Mouse (Mus musculus): ENCODE results near the gene Dedd. TPM values are rescaled to one million over a fixed set of nuclear protein-coding genes. Genes with fewer than 3 reads are reported as not detected.
A peak's percentile ranks its signal among the peaks of the same experiment; 100 is the strongest.

Dedd gene
- total RNA-seq, 2 experiments from 2014 or later, result 36.9 to 41.3 TPM

- intact Hi-C loops (cut with DNase I), result no loop called here
- DNase-seq (ENCODE audit: low spot score in 2 of 2), result peak; percentile 16 to 19
Observed at GRCm38 (mm10) chr1:171388376-171389102, 59.6 kb downstream of the Dedd start, which contains the start of gene Arhgap30. Arhgap30 (plus strand) TSS chr1:171388954.

GRCm38 (mm10) chr1:171390101-171390500, 61.2 kb downstream of the Dedd start:
- DNase-seq (ENCODE audit: low spot score in 2 of 2), result no peak
- intact Hi-C loops (cut with DNase I), result no loop called here

Other genes starting within 250 kb of the Dedd start
- 1 to 10 TPM in 1 of 2 experiments, not detected in 1; 1.1 TPM for gene Cfap126, start 215.2 kb upstream of the Dedd start, total RNA-seq (2021)
- gene Sdhc, start 178.5 kb upstream of the Dedd start, total RNA-seq (2021), result 100 to 1,000 TPM; 200 to 204 TPM
- not detected for gene Mpz, start 178.4 kb upstream of the Dedd start, total RNA-seq (2021)
- gene Pcp4l1, start 132.9 kb upstream of the Dedd start, total RNA-seq (2021), result 100 to 1,000 TPM in 1 of 2 experiments, 10 to 100 TPM in 1; 95.1 to 123 TPM
- gene Nr1i3, start 115.2 kb upstream of the Dedd start, total RNA-seq (2021), result under 1 TPM in 1 of 2 experiments, not detected in 1; 0.17 TPM
- 10 to 100 TPM; 81.7 to 86.7 TPM for gene Tomm40l, start 106.6 kb upstream of the Dedd start, total RNA-seq (2021)
- gene Apoa2, start 104.1 kb upstream of the Dedd start, total RNA-seq (2021), result 1 to 10 TPM; 1.8 to 2.3 TPM
- gene Fcer1g, start 94.8 kb upstream of the Dedd start, total RNA-seq (2021), result 10 to 100 TPM; 13.5 to 13.8 TPM
- 10 to 100 TPM; 11.1 to 16.4 TPM for gene Adamts4, start 78.7 kb upstream of the Dedd start, total RNA-seq (2021)
- 100 to 1,000 TPM; 252 to 309 TPM for gene Ndufs2, start 77.8 kb upstream of the Dedd start, total RNA-seq (2021)
- gene B4galt3, start 58.8 kb upstream of the Dedd start, total RNA-seq (2021), result 10 to 100 TPM; 63.6 to 64.6 TPM
- gene Ppox, start 48.0 kb upstream of the Dedd start, total RNA-seq (2021), result 10 to 100 TPM; 21.7 to 26.6 TPM
- gene Usp21, start 41.2 kb upstream of the Dedd start, total RNA-seq (2021), result 10 to 100 TPM; 50.9 to 65.6 TPM
- 100 to 1,000 TPM; 107 to 121 TPM for gene Ufc1, start 34.1 kb upstream of the Dedd start, total RNA-seq (2021)
- 10 to 100 TPM; 39.6 to 48.0 TPM for gene Nit1, start 16.5 kb downstream of the Dedd start, total RNA-seq (2021)
- 100 to 1,000 TPM; 161 to 185 TPM for gene Pfdn2, start 16.5 kb downstream of the Dedd start, total RNA-seq (2021)
- gene Klhdc9, start 31.7 kb downstream of the Dedd start, total RNA-seq (2021), result 10 to 100 TPM in 1 of 2 experiments, 1 to 10 TPM in 1; 7.9 to 10.9 TPM
- 1 to 10 TPM; 2.3 to 3.9 TPM for gene Nectin4, start 41.0 kb downstream of the Dedd start, total RNA-seq (2021)
- gene Arhgap30, start 59.8 kb downstream of the Dedd start, total RNA-seq (2021), result 1 to 10 TPM; 1.7 to 1.8 TPM
- gene Usf1, start 82.2 kb downstream of the Dedd start, total RNA-seq (2021), result 100 to 1,000 TPM; 107 to 113 TPM
- gene Tstd1, start 89.7 kb downstream of the Dedd start, total RNA-seq (2021), result 1 to 10 TPM; 1.1 to 1.9 TPM
- 1 to 10 TPM; 4.9 to 5.3 TPM for gene F11r, start 108.4 kb downstream of the Dedd start, total RNA-seq (2021)
- gene Alyref2, start 174.3 kb downstream of the Dedd start, total RNA-seq (2021), result 1 to 10 TPM; 4.2 to 5.9 TPM
- gene Itln1, start 206.1 kb downstream of the Dedd start, total RNA-seq (2021), result not detected
- not detected for gene Cd244a, start 230.0 kb downstream of the Dedd start, total RNA-seq (2021)

Measured in left cerebral cortex, postnatal 36 days (tissue).